Mouse (Mus musculus) G1E (cell line): ENCODE data around the gene Dmrtb1. TPM values are rescaled to one million over a fixed set of nuclear protein-coding genes. Genes with fewer than 3 reads are reported as not detected.

Experiments
- ATAC-seq: 2 replicates; pipeline ENCODE4 v1.8.0; 2016; ENCODE audit warnings: mild to moderate bottlenecking; ENCODE audit not compliant: insufficient number of reproducible peaks, poor library complexity, low FRiP score, severe bottlenecking; ENCODE audit errors: extremely low read depth
- DNase-seq: peaks from one replicate; pipeline ENCODE4 v3.0.0; 2012; ENCODE audit warnings: low spot score
- H3K27me3 ChIP-seq: 2 replicates; pipeline ENCODE4 v1.6.1; 2012; ENCODE audit warnings: mild to moderate bottlenecking, low read length, inconsistent platforms; ENCODE audit not compliant: insufficient read depth
- H3K36me3 ChIP-seq: replicated peaks from 2 replicates; pipeline ENCODE3; 2012; ENCODE audit warnings: mild to moderate bottlenecking, inconsistent platforms
- H3K4me1 ChIP-seq: 2 replicates; pipeline ENCODE4 v1.6.1; 2012; ENCODE audit warnings: low read depth, low read length, inconsistent platforms, mixed read lengths; ENCODE audit not compliant: insufficient read depth
- H3K4me3 ChIP-seq: 2 replicates; pipeline ENCODE4 v1.5.1; 2012; ENCODE audit warnings: low read depth, mild to moderate bottlenecking, inconsistent platforms, low read length, moderate library complexity, mixed read lengths
- H3K9me3 ChIP-seq: replicated peaks from 2 replicates; pipeline ENCODE4 v1.6.1; 2012; ENCODE audit warnings: inconsistent platforms
- CTCF ChIP-seq: IDR thresholded peaks from 2 replicates; pipeline ENCODE4 v1.5.1; 2012; ENCODE audit warnings: low read depth, low read length, inconsistent platforms, mixed read lengths
- GATA1 ChIP-seq: IDR thresholded peaks from 2 replicates; pipeline ENCODE4 v1.6.1; 2012; ENCODE audit warnings: borderline replicate concordance, low read length, inconsistent platforms, mixed read lengths
- GATA2 ChIP-seq: IDR thresholded peaks from 2 replicates; pipeline ENCODE4 v1.6.1; 2012; ENCODE audit warnings: low read depth, low read length, inconsistent platforms, borderline replicate concordance
- POLR2AphosphoS5 ChIP-seq: IDR thresholded peaks from 2 replicates; pipeline ENCODE4 v1.6.1; 2012; ENCODE audit warnings: low read depth, low read length, inconsistent platforms; ENCODE audit not compliant: insufficient replicate concordance
- TAL1 ChIP-seq: conservative IDR thresholded peaks from 2 replicates; pipeline ENCODE4 v1.6.1; 2012; ENCODE audit warnings: low read depth, low read length, inconsistent platforms, mixed read lengths
- polyA plus RNA-seq: library from polyadenylated mRNA; stranded (reverse); fragments of >175 nt; gene quantifications from 2 replicates; pipeline ENCODE4 v1.2.3, GENCODE M21; 2012
- total RNA-seq, 2 experiments: library from RNA; stranded (forward) in 1 of 2; stranded (reverse) in 1 of 2; fragments of 200-1000 nt in 1 of 2; fragments of >200 nt in 1 of 2; fragmentation: Nextera tagmentation in 1 of 2; gene quantifications; 2 replicates each; pipeline ENCODE4 v1.2.3; 2014 to 2017

The Dmrtb1 gene
- total and polyA plus RNA-seq, 3 experiments, result not detected

GRCm38 (mm10) chr4:107687127-107687526, 3.1 kb upstream of the Dmrtb1 start:
- DNase-seq (no peak), ATAC-seq (no peak)
- Histone ChIP-seq H3K36me3 (no peaks in the 10 kb centered on the region), H3K9me3 (no peaks in the 10 kb centered on the region), H3K4me3 (no peak overlapping the region), H3K4me1 (no peaks in the 10 kb centered on the region), H3K27me3 (peaks cover 6% of the 10 kb centered on the region)
- TF ChIP-seq GATA2 (no peak), CTCF (no peak), POLR2AphosphoS5 (no peak), TAL1 (no peak)

DNA sequence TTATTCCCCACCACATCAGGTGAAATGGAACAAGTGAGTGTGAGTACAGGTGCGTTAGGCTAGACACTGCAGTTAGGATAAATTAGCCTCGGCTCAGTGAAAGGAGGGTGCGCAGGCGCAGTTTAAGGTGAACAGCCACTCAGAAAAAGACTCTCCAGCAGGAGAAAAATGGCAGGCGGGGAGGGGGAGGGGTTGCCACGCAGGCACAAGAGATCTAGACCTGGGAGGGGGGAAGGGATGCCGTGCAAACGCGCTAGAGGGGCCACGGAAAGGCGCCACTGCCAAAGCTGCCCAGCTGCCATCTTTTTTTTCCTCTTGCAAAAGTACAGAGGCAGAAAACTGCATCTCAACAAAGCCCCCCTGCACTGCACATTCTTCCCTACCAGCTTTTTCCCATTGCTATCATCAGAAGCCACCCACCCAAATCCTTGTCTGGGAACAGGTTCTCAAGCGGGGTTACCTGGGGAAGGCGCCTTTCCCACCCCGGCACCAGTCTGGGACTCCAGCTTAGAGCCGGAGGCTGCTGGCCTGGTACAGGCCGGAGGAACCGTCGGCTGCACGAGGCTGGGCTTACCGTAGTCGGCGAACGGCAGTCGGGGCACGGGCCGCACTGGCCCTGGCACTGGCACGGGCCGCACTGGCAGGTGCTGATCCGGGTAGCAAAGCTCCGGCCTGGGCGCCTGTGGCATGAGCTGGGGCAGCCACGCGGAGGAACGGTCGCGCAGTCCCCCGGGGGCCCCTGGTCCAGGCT, 849 bp downstream of the Dmrtb1 start:
- DNase-seq, result no peak
- Histone ChIP-seq H3K27me3 (peaks cover 20% of the 10 kb centered on the region), H3K4me3 (no peak overlapping the region), H3K9me3 (no peaks in the 10 kb centered on the region), H3K36me3 (no peaks in the 10 kb centered on the region), H3K4me1 (no peaks in the 10 kb centered on the region)
- no peak for ATAC-seq
- TF ChIP-seq CTCF (no peak), GATA1 (no peak), POLR2AphosphoS5 (no peak), GATA2 (no peak), TAL1 (no peak)

GRCm38 (mm10) chr4:107681099-107681849, 2.8 kb downstream of the Dmrtb1 start:
- Histone ChIP-seq H3K36me3 (no peaks in the 10 kb centered on the region), H3K9me3 (no peaks in the 10 kb centered on the region), H3K27me3 (peaks cover 21% of the 10 kb centered on the region), H3K4me3 (no peak overlapping the region), H3K4me1 (no peaks in the 10 kb centered on the region)
- TF ChIP-seq GATA2 (no peak), CTCF (no peak), GATA1 (no peak)
- ATAC-seq (no peak), DNase-seq (no peak)

DNA sequence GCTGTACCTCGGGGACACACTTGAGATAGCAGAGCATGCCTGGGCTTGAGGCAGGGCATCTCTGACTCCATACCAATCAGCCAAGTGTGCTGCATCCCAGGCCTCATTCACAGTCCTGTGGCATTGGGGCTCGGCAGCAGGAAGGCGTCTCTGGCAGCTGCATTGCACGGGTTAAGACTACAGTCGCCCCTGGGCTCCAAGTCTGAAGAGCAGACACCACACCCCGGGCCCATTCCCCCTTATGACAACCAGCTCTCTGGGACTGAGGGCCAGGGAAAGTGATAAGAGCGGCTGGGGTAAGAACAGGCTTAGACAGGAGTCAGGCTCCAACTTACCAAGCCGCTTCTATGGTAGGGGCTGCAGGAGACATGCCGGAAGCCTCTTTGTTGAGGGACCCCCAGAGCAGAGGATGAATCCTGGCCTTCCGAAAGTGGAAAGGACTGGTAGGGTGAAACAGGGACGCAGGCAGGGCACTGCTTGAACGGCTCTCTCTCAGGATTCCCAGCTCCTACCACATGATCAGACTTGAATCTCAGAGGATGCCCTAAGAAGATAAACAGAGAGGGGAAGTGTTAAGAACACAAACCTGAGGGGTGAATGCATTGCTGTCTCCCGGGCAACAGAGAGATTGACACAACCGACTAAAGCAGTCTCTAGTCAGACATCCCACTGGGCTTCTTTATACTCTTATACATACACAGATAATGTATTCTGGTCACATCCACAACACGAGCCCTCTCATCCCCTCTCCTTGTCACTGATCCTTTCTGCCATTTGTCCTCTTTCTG, 3.5 kb downstream of the Dmrtb1 start:
- H3K27me3 ChIP-seq, result peaks cover 28% of the 10 kb centered on the region
- DNase-seq (no peak), ATAC-seq (no peak)
- H3K4me1 ChIP-seq, result no peaks in the 10 kb centered on the region
- no peak for TF ChIP-seq GATA2
- no peak for TF ChIP-seq CTCF
- TF ChIP-seq TAL1, result no peak
- no peak for TF ChIP-seq GATA1
- no peak for TF ChIP-seq POLR2AphosphoS5
- no peaks in the 10 kb centered on the region for H3K9me3 ChIP-seq
- H3K4me3 ChIP-seq, result no peak overlapping the region
- no peaks in the 10 kb centered on the region for H3K36me3 ChIP-seq

GRCm38 (mm10) chr4:107675645-107676044, 8.4 kb downstream of the Dmrtb1 start:
- no peak overlapping the region for H3K4me3 ChIP-seq
- ATAC-seq (no peak), DNase-seq (no peak)
- no peaks in the 10 kb centered on the region for H3K36me3 ChIP-seq
- H3K4me1 ChIP-seq, result no peaks in the 10 kb centered on the region
- TF ChIP-seq GATA1 (no peak), POLR2AphosphoS5 (no peak), CTCF (no peak), TAL1 (no peak), GATA2 (no peak)
- H3K9me3 ChIP-seq, result no peaks in the 10 kb centered on the region
- peaks cover 53% of the 10 kb centered on the region for H3K27me3 ChIP-seq

DNA sequence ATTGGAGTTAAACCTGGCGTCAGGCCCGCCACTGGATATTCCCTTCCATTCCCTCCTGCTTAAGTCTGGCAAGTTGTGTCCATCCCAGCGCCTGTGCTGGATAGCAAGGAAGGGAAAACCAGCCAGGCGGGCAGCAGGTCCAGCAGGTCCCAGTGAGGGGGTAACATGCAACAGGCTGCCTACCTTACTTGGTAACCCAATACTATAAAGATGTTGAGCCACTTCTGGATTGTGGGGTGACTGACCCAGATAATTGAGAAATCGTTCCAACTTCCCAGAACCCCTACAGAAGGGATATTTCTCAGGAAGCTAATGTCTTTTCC, 9.7 kb downstream of the Dmrtb1 start:
- TF ChIP-seq POLR2AphosphoS5 (no peak), CTCF (no peak), TAL1 (no peak), GATA2 (no peak), GATA1 (no peak)
- no peak overlapping the region for H3K4me3 ChIP-seq
- peaks cover 53% of the 10 kb centered on the region for H3K27me3 ChIP-seq
- no peaks in the 10 kb centered on the region for H3K4me1 ChIP-seq
- no peaks in the 10 kb centered on the region for H3K36me3 ChIP-seq
- no peaks in the 10 kb centered on the region for H3K9me3 ChIP-seq
- DNase-seq (no peak), ATAC-seq (no peak)
